Mouse (Mus musculus) ovary, postnatal 36 days (tissue): ENCODE measurements at regions not wholly inside any gene's neighbourhood (a gene's known extent, or its start where the extent isn't known, plus 50 kb on each side); places are given as distances from the start of the nearest gene placed in this dataset.
"Not testable (repeated sequence)": the region's sequence is repeated elsewhere in the genome, so short reads cannot be mapped to it uniquely, and the experiment has no call there.

Experiments used
- DNase-seq: peaks from one replicate; pipeline ENCODE4 v3.0.0; 2022; ENCODE audit warnings: low spot score, mixed read lengths

DNA sequence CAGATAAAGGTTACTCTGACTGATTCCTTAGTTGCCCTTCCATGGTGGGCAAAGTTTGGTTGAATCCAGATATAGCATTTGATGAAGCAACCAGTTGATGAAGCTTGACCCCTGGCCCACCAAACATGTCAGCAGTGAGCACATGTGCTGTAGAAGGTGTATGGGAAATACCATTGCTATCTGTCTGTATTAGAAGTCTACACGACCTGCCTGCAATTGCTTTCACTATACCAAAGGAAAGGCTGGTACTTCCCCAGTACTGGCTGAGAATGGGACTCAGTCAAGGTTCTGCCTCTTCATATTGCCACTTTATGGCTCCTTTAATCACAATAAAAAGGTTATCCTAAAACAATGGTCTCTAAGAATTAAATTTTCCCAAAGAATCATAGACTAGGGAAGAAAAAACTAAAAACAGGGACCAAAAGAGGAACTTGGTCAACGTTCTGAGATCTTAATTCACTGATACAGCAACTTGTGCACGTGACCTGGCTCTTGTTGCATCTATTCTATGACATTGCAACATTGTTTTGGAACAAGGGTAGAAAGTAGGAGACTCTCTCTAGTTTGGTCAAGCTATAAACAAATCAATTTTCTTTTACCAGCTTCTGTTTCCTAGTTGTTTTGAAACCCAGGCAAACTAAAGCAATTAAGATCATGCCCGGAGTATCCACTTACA is 284.0 kb downstream of the Rapgef2 start:
- no peak for DNase-seq

DNA sequence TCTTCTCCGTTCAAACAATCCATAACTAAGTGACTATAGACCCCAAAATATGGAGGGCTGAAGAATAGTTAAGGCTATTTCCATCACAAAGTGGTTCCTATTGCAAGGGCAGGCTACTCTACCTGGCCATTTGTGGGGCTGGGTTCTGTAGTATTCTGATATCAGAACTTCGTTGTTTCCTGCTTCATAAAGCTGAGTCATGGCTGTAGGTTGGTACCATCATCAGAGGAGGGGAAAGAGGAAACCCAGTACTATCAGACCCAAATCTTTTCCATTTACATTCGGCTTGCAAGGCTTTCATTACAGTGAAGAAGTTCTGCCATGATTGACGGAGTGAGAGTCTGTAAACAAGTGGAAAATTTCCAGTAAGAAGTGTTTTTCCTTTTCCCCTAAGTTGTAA is 284.6 kb downstream of the Rapgef2 start:
- DNase-seq: no peak

DNA sequence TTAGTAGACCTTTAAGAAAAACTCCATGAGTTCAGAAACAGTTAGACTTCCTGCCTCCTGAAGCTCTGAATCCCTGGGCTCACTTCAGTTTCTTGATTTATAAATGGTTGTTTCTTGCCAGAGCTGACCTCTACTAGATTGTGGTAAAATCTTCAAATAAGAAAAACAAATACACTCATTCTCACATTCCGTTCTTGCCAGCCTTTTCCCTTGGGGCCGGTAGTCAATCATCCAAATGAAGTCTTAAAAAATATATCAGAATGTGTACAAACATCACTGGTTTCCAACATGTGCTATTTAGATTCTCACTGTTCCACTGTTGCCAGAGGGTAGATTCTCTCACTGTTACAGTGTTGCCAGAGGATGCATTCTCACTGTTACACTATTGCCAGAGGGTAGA is 286.0 kb downstream of the Rapgef2 start:
- DNase-seq: no peak

DNA sequence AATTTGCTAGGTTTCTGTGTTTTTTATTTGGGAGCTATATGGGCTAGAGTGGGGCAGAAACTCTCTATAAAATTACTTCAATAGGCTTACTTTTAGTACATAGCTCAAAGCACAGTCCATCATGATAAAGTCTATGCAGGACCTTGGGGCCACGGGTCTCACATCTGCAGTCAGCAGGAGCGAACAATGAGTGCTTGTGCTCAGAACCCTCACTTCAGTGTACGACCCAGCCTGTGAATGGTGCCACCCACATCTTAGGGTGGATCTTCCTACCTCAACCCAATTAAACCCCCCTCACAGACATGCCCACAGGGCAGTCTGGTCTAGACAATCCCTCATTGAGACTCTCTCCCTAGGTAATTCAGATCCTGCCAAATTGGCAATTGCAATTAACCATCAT is 286.5 kb downstream of the Rapgef2 start:
- DNase-seq: no peak

DNA sequence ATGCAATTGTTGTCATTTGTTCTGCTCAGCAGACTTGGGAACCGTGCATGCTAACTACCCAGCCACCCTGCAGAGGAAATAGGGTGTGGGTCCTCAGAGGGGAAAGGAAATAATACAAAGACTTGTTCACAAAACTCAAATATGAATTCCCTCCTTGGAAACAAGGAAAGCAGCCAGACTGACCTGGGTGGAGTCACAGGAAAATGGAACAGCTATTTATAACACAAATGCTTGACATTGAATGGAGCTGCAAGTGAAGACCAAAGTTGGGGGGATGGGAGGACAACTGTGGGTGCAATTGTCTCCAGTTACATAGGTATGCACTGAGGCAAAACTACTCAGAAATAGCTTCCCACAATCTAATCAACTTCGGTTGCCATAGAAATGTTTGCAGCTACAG is 298.2 kb downstream of the Rapgef2 start:
- no peak for DNase-seq

DNA sequence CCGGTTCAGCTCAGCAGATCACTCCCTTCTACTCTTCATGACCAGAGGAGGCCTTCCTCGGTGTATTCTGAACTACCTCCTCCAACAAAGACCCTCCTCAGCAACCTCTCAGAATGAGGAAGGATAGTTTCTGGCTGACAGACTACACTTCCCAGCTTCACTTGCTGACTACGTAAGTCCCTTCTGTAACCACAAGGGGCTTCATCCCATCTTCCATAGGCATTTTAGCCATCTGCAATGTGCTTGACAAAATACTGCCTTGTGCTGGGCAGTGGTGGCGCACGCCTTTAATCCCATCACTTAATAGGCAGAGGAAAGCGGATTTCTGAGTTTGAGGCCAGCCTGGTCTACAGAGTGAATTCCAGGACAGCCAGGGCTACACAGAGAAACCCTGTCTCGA is 299.6 kb downstream of the Rapgef2 start:
- no peak for DNase-seq

- DNase-seq: no peak
Observed at GRCm38 (mm10) chr3:78981057-78981456, 305.3 kb downstream of the Rapgef2 start.

DNA sequence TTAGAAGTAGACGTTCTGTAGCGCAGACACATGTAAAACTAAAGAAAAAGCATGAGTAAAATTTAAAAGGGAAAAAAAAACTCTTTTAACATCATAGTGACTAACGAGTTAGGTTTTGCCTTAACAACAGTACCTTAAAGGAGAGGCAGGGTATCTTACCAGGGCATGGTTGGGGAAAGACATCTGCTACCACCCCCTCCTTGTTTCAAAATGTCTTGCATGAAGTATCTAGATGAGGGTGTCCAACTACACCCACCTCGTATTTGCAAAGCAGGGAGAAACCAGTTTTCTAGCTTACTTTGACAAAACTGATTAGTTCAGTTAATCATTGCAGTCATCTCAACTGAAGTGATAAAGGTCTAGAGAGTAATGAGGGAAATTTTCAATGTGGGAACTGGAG is 307.5 kb downstream of the Rapgef2 start:
- DNase-seq: no peak

- peak; percentile 31 for DNase-seq
Observed at GRCm38 (mm10) chr3:78966683-78967549, 319.4 kb downstream of the Rapgef2 start.

DNA sequence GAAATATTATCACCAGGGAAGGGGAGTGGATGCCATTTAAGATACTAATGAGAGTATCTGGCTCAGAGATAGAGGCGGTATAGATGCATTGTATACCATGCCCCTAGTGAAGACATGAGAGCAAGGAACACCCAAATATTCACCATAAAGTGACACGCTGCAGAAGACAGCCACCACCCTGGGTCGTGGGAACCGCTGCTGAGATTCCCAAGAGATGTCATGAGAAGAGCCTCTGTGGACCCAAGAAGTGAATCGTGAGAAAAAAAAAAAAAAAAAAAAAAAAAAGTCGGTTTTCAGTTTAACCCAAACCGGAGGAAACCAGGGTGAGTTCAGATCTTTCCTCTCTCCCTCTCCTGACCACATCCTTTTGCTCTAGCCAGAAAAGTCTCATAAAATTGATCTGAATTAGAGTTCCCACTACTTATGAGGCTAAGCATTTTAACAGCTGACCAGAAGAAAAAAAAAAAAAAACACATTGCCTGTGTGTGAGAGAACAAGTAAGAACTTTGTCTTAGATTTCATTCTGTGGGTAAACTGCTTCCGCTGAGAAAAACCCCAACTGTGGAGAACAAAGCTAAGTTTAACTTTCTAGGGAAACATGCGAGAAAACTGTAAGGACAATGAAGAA is 322.0 kb downstream of the Rapgef2 start:
- DNase-seq: no peak

DNA sequence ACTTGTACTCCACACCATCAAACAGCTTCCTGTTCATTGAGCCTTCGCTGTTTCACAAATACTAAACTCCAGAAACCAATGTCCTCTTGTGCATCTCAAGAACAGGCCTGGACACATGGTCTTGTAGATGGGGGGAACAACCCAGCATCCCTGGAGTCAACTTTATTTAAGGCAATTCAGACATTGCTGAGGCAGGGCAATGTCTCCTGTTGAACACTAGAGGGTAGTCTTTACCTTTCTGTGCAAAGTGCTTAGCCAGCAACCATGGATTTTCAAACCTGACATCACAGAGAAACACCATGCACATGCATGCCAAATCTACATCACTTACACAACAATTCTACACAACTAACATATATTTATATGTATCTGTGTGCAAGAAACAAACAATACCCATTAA is 327.5 kb downstream of the Rapgef2 start:
- no peak for DNase-seq

- DNase-seq: no peak
Observed at GRCm38 (mm10) chr3:78955364-78955763, 331.0 kb downstream of the Rapgef2 start.

GRCm38 (mm10) chr3:78949385-78949784 is 336.9 kb downstream of the Rapgef2 start:
- DNase-seq: not testable (repeated sequence)

GRCm38 (mm10) chr3:78948700-78949099 is 337.6 kb downstream of the Rapgef2 start:
- DNase-seq: no peak

GRCm38 (mm10) chr3:78948171-78948570 is 338.1 kb downstream of the Rapgef2 start:
- no peak for DNase-seq

GRCm38 (mm10) chr3:78947183-78947582 is 339.1 kb downstream of the Rapgef2 start:
- DNase-seq: no peak

- no peak for DNase-seq
Observed at GRCm38 (mm10) chr3:78944185-78944584, 342.1 kb downstream of the Rapgef2 start.

- no peak for DNase-seq
Observed at GRCm38 (mm10) chr3:78932975-78933374, 353.3 kb downstream of the Rapgef2 start.

- DNase-seq: no peak
Observed at GRCm38 (mm10) chr3:78919850-78920249, 366.5 kb downstream of the Rapgef2 start.

GRCm38 (mm10) chr3:78919407-78919806 is 366.9 kb downstream of the Rapgef2 start:
- DNase-seq: peak; percentile 73

- no peak for DNase-seq
Observed at GRCm38 (mm10) chr3:78908196-78908844, 378.0 kb downstream of the Rapgef2 start.

GRCm38 (mm10) chr3:78907778-78908177 is 378.5 kb downstream of the Rapgef2 start:
- DNase-seq: no peak
